Mouse (Mus musculus) midbrain, embryonic 12.5 days (tissue): ENCODE measurements around the gene Gnao1. TPM values are rescaled to one million over a fixed set of nuclear protein-coding genes. Genes with fewer than 3 reads are reported as not detected.

ENCODE experiments used
- ATAC-seq: fragments of 200-750 bp; cut with Nextera tagmentation; 2 replicates; pipeline ENCODE4 v1.8.0; 2017; ENCODE audit warnings: low read depth, moderate TSS enrichment, moderate library complexity; ENCODE audit not compliant: low FRiP score
- H3K27ac ChIP-seq: fragments of 300-500 bp; sonication (generic); replicated peaks from 2 replicates; pipeline ENCODE4 v1.5.1; 2016; ENCODE audit warnings: mild to moderate bottlenecking
- H3K27me3 ChIP-seq: fragments of 300-500 bp; sonication (generic); 2 replicates; pipeline ENCODE4 v1.6.1; 2016; ENCODE audit warnings: mild to moderate bottlenecking
- H3K36me3 ChIP-seq: fragments of 300-500 bp; sonication (generic); 2 replicates; pipeline ENCODE4 v1.6.1; 2016
- H3K4me1 ChIP-seq: fragments of 300-500 bp; sonication (generic); 2 replicates; pipeline ENCODE4 v1.6.1; 2016
- H3K4me2 ChIP-seq: fragments of 300-500 bp; sonication (generic); replicated peaks from 2 replicates; pipeline ENCODE4 v1.6.1; 2016; ENCODE audit warnings: mild to moderate bottlenecking, moderate library complexity
- H3K4me3 ChIP-seq: fragments of 300-500 bp; sonication (generic); 2 replicates; pipeline ENCODE4 v1.5.1; 2016; ENCODE audit warnings: mild to moderate bottlenecking
- H3K9ac ChIP-seq: fragments of 300-500 bp; sonication (generic); replicated peaks from 2 replicates; pipeline ENCODE4 v1.6.1; 2016; ENCODE audit warnings: mild to moderate bottlenecking, moderate library complexity
- H3K9me3 ChIP-seq: fragments of 300-500 bp; sonication (generic); 2 replicates; pipeline ENCODE4 v1.6.1; 2016; ENCODE audit warnings: mild to moderate bottlenecking
- WGBS: fragments of 180-500 bp; shearing (Covaris S2); methylation state at CpG from one replicate; pipeline ENCODE4 v1.1.7; 2016; 5-methylcytosine and 5-hydroxymethylcytosine counted together
- polyA plus RNA-seq: library from polyadenylated mRNA; unstranded; fragments of >200 nt; fragmentation: Nextera tagmentation; extraction: Ambion mirVana; gene quantifications from 2 replicates; pipeline ENCODE4 v1.2.1, GENCODE M21; 2016

The Gnao1 gene
- polyA plus RNA-seq, 1 experiment from 2014 or later: 77.6 TPM

DNA sequence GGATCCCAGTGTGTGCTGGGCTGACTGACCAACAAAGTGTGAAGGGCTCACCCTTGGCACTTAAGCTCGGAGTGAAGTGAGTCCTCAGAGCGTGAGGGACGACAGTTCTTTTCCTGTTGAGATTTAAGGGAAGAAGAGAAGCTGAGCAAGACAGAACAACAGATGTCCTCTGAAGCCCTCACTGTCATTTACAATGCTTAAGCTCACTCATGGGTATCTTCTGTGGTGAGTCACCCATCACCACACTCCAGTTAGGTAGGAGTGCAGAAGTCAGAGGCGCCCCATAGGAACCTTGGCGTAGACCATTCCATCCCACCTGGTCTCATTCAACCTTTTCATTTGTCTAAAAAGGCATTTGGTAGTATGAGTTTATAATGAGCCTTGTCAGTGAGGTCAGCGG is 71.6 kb downstream of the Gnao1 start:
- H3K4me2 ChIP-seq: no peak overlapping the region
- no peak for ATAC-seq
- H3K27me3 ChIP-seq: no peaks in the 10 kb centered on the region
- H3K9ac ChIP-seq: no peak overlapping the region
- H3K9me3 ChIP-seq: no peaks in the 10 kb centered on the region
- H3K4me3 ChIP-seq: no peak overlapping the region
- H3K27ac ChIP-seq: no peak overlapping the region
- H3K4me1 ChIP-seq: peaks cover 8% of the 10 kb centered on the region; the same call in 1 of the 2 replicates
- H3K36me3 ChIP-seq: no peaks in the 10 kb centered on the region
- 93% methylated on average over 6 of the region's 6 CpGs for WGBS

DNA sequence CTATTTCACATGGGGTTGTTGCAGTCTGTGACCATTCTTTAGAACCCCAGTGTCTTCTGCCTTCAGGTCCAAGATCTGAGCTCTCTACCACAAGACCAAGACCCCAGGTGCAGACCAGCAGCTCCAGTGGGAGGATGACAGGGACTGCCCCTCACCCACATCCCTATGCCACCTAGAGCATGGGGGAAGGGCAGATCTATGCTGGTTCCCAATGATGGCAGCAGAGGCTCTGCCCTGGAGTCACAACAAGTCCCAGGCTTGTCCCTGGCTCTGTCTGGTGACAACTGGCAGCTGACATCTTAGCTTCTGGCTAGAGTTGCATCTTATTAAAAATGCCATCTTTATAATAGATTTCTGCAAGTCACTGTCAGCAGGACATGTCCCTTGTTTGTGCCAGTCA is 73.5 kb downstream of the Gnao1 start:
- Histone ChIP-seq H3K4me2 (no peak overlapping the region), H3K9ac (no peak overlapping the region), H3K4me1 (peaks cover 10% of the 10 kb centered on the region), H3K4me3 (no peak overlapping the region), H3K36me3 (no peaks in the 10 kb centered on the region; the same call in 1 of the 2 replicates), H3K9me3 (no peaks in the 10 kb centered on the region), H3K27me3 (no peaks in the 10 kb centered on the region), H3K27ac (no peak overlapping the region)
- no peak for ATAC-seq

- ATAC-seq: no peak
- 84% methylated on average over 4 of the region's 4 CpGs for WGBS
- no peaks in the 10 kb centered on the region for H3K9me3 ChIP-seq
- H3K9ac ChIP-seq: no peak overlapping the region
- peaks cover 16% of the 10 kb centered on the region for H3K4me1 ChIP-seq
- H3K4me3 ChIP-seq: no peak overlapping the region
- no peak overlapping the region for H3K27ac ChIP-seq
- H3K36me3 ChIP-seq: no peaks in the 10 kb centered on the region; the same call in 1 of the 2 replicates
- H3K4me2 ChIP-seq: no peak overlapping the region
- no peaks in the 10 kb centered on the region for H3K27me3 ChIP-seq
Observed at GRCm38 (mm10) chr8:93883771-93884170, 74.0 kb downstream of the Gnao1 start.

- peaks cover 21% of the 10 kb centered on the region for H3K4me1 ChIP-seq
- 90% methylated on average over 7 of the region's 7 CpGs for WGBS
Observed at GRCm38 (mm10) chr8:93884316-93884715, 74.5 kb downstream of the Gnao1 start.

GRCm38 (mm10) chr8:93886181-93886580 is 76.4 kb downstream of the Gnao1 start:
- no peak for ATAC-seq

More at GRCm38 (mm10) chr8:93884316-93884715, 74.5 kb downstream of the Gnao1 start:
- Histone ChIP-seq H3K27ac (no peak overlapping the region), H3K4me3 (no peak overlapping the region), H3K9me3 (no peaks in the 10 kb centered on the region), H3K36me3 (no peaks in the 10 kb centered on the region; the same call in 1 of the 2 replicates), H3K27me3 (no peaks in the 10 kb centered on the region), H3K4me2 (no peak overlapping the region), H3K9ac (no peak overlapping the region)
- no peak for ATAC-seq

GRCm38 (mm10) chr8:93888150-93888676 is 78.4 kb downstream of the Gnao1 start:
- H3K27me3 ChIP-seq: no peaks in the 10 kb centered on the region
- H3K9me3 ChIP-seq: no peaks in the 10 kb centered on the region
- peaks cover 23% of the 10 kb centered on the region for H3K4me1 ChIP-seq
- no peak for ATAC-seq
- peak overlapping the region; percentile 46; the same call in 1 of the 2 replicates for H3K27ac ChIP-seq
- 84% methylated on average over 4 of the region's 4 CpGs for WGBS
- no peak overlapping the region for H3K9ac ChIP-seq
- no peaks in the 10 kb centered on the region; the same call in 1 of the 2 replicates for H3K36me3 ChIP-seq
- no peak overlapping the region for H3K4me3 ChIP-seq
- H3K4me2 ChIP-seq: no peak overlapping the region

More at GRCm38 (mm10) chr8:93886181-93886580, 76.4 kb downstream of the Gnao1 start:
- Histone ChIP-seq H3K36me3 (no peaks in the 10 kb centered on the region; the same call in 1 of the 2 replicates), H3K9me3 (no peaks in the 10 kb centered on the region), H3K9ac (no peak overlapping the region), H3K4me1 (peaks cover 30% of the 10 kb centered on the region), H3K4me3 (no peak overlapping the region), H3K4me2 (no peak overlapping the region), H3K27ac (no peak overlapping the region), H3K27me3 (no peaks in the 10 kb centered on the region)
- WGBS: 90% methylated on average over 5 of the region's 5 CpGs

DNA sequence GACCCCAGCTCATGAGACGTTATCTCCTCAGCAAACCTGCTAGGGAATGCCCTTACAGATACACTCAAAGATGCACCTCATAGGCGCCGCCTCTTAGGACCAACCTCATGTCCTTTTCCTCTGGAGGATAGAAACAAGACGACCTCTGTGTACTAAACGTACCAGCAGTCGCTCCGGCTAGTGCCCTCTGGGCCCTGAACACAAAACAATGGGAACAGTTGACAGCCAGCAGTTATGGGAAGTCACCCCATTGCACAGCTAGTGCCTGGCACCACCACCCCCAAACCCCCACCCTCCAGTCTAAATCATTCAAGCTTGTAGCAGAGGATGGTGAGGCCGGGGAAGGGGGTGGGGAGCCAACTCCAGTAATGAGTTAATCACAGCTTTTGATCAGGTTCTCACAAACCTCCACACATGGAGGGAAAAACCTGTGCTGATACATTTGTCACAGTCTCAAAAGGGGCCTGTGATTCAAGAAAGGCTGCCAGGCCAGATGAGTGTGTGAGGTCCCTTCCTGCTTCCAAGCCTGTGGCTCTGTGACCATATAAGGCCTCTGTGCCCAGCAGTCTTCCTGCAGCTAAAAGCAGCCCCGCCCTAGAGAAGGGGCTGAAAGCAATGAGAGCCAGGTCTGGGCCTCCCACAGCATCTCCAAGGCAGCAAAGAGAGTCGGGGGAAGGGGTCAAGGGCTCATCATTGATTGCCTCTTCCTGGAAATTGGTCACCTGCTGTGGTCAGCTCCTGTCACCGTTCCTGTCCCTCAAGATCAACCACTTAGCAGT is 79.1 kb downstream of the Gnao1 start:
- H3K36me3 ChIP-seq: no peaks in the 10 kb centered on the region; the same call in 1 of the 2 replicates
- H3K4me2 ChIP-seq: no peak overlapping the region
- no peak overlapping the region for H3K4me3 ChIP-seq
- no peak overlapping the region for H3K9ac ChIP-seq
- no peaks in the 10 kb centered on the region for H3K27me3 ChIP-seq
- peak overlapping the region; percentile 46; the same call in 1 of the 2 replicates for H3K27ac ChIP-seq
- peaks cover 22% of the 10 kb centered on the region for H3K4me1 ChIP-seq
- no peaks in the 10 kb centered on the region for H3K9me3 ChIP-seq
- WGBS: 60% methylated on average over 11 of the region's 11 CpGs
- ATAC-seq: no peak

DNA sequence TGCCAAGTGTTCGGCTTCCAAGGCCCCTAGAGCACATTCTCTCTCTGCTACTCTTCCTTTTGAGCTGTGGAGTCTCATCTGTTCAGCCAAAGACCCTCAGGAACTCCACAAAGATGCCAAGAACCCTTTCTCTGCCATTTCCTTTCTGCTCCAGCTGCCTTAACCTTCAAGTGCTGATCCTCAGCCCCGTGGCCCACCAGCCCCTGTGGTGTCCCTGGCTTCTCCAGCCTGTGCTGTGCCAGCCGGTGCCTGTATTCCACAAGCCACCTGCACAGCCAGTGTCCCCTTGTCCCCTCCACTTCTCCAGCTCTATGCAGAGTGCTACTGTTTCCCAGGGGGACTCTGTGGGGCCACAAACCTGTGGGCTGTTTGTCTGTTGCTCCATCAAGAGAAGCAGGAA is 83.8 kb downstream of the Gnao1 start:
- no peaks in the 10 kb centered on the region for H3K27me3 ChIP-seq
- peaks cover 27% of the 10 kb centered on the region for H3K36me3 ChIP-seq
- H3K9ac ChIP-seq: no peak overlapping the region
- WGBS: 87% methylated on average over 3 of the region's 3 CpGs
- H3K27ac ChIP-seq: no peak overlapping the region
- no peak overlapping the region for H3K4me2 ChIP-seq
- H3K4me3 ChIP-seq: no peak overlapping the region
- H3K9me3 ChIP-seq: no peaks in the 10 kb centered on the region
- ATAC-seq: no peak
- H3K4me1 ChIP-seq: peaks cover 16% of the 10 kb centered on the region

DNA sequence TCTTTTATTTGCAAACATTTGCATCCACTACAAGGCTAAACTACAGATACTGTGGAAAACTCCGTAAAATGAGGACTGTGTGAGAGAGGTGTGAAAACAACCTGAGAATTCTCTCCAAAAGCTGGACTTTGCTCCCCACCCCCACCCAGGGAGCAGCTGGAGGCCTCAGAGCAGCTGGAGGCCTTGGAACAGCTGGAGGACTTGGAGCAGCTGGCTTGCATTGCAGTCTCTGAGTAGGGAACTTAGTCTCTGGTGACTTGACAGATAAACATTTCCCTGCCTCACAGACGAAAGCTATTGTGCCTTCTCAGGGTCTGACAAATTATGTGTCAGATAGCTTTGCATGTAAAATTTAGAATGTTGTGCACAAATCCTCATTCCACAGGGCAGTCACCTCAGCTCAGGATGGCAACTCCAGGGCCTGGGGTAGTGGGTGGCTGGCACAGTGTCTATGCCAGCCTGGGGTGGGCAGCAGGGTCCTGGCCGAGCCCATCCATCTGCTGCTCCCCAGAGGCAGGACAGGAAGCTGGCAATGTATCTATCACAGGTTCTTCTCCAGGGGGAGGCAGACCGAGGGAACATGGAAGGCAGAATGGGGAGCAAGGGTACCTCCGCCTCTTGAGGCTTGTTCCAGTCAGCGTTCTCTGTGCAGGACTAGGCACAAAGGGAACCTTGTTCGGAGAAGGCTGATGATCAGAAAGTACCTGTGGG is 87.2 kb downstream of the Gnao1 start:
- no peak overlapping the region for H3K4me2 ChIP-seq
- peaks cover 6% of the 10 kb centered on the region; the same call in 1 of the 2 replicates for H3K4me1 ChIP-seq
- no peaks in the 10 kb centered on the region for H3K27me3 ChIP-seq
- WGBS: 84% methylated on average over 7 of the region's 7 CpGs
- H3K36me3 ChIP-seq: peaks cover 36% of the 10 kb centered on the region
- ATAC-seq: no peak
- no peak overlapping the region for H3K9ac ChIP-seq
- no peak overlapping the region for H3K27ac ChIP-seq
- no peaks in the 10 kb centered on the region for H3K9me3 ChIP-seq
- no peak overlapping the region for H3K4me3 ChIP-seq

DNA sequence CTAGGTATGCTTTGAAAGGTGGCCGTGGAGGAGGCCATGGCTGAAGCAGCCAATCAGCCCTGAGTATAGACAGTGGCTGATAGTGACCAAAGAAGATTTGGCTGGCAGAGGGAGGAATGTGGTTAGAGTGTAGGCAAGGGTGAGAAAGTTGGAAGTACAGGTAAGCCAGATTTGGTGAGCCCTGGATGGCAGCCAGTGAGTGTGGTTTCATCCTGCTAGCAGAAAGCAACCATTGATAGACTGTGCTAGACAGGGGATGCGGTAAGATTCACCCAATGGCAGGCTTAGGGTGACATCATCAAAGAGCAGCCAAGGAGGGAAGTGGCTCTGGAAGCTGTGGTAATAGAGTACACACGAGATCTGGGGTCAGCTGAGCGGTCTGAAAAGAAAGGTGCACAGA is 88.8 kb downstream of the Gnao1 start:
- no peak for ATAC-seq
- Histone ChIP-seq H3K27ac (no peak overlapping the region), H3K27me3 (no peaks in the 10 kb centered on the region), H3K4me2 (no peak overlapping the region), H3K9me3 (no peaks in the 10 kb centered on the region), H3K9ac (no peak overlapping the region), H3K4me3 (no peak overlapping the region), H3K36me3 (peaks cover 40% of the 10 kb centered on the region), H3K4me1 (peaks cover 8% of the 10 kb centered on the region; the same call in 1 of the 2 replicates)
- 87% methylated on average over 4 of the region's 4 CpGs for WGBS

DNA sequence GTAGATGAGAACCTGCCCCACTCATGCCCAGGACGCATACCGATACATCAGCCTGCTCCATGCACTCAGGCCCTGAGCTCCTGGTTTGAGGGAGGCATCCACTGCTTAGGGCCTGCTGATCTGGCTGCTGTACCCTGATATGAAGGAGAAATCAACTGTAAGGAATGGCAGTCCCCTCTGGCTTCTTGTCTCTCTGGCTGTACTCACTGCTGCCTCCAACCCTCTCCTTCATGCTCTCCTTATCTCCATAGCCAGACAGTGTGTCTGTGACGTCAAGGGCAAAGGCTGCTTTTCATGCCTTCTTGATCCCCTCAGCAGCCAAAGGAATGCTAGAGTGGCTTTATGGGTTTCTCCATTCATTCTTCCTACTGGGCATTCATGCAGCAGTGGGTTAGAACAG is 92.3 kb downstream of the Gnao1 start:
- ATAC-seq: no peak
- WGBS: 70% methylated on average over 3 of the region's 3 CpGs
- H3K4me3 ChIP-seq: no peak overlapping the region
- H3K36me3 ChIP-seq: peaks cover 24% of the 10 kb centered on the region
- peaks cover 19% of the 10 kb centered on the region for H3K4me1 ChIP-seq
- H3K4me2 ChIP-seq: no peak overlapping the region
- H3K9me3 ChIP-seq: no peaks in the 10 kb centered on the region
- no peak overlapping the region for H3K27ac ChIP-seq
- H3K9ac ChIP-seq: no peak overlapping the region
- H3K27me3 ChIP-seq: no peaks in the 10 kb centered on the region; the same call in 1 of the 2 replicates

DNA sequence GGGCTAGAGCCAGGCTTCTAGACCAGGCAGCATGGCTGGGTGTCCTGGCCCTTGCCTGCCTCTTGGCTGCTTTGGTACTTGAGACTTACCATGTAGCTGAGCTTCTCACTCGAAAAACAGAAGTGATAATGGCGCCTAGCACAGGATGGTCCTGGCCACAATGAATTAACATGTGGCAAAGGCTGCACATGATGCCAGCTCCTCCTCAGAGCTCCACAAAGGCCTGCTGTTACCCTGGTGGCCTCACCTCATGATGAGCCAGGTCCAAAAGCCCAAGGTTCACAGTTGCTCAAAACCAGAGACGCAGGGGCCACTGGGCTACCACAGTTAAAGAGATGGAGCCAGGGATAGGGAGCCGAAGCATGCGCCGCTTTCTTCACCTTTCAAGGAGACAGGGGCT is 97.2 kb downstream of the Gnao1 start:
- Histone ChIP-seq H3K36me3 (peaks cover 9% of the 10 kb centered on the region; the same call in 1 of the 2 replicates), H3K27ac (peak overlapping the region; percentile 69; the same call in 1 of the 2 replicates), H3K4me1 (peaks cover 44% of the 10 kb centered on the region), H3K9ac (no peak overlapping the region), H3K4me2 (no peak overlapping the region), H3K4me3 (no peak overlapping the region), H3K27me3 (no peaks in the 10 kb centered on the region; the same call in 1 of the 2 replicates), H3K9me3 (no peaks in the 10 kb centered on the region)
- ATAC-seq: no peak
- WGBS: 91% methylated on average over 6 of the region's 6 CpGs
